Mouse (Mus musculus) limb, embryonic 15.5 days (tissue): ENCODE data around the gene Kank3. TPM values are rescaled to one million over a fixed set of nuclear protein-coding genes. Genes with fewer than 3 reads are reported as not detected.

Source experiments
- ATAC-seq: fragments of 200-750 bp; cut with Nextera tagmentation; 2 replicates; pipeline ENCODE4 v1.8.0; 2017; ENCODE audit warnings: low read depth, moderate TSS enrichment; ENCODE audit not compliant: insufficient number of reproducible peaks, low FRiP score, low TSS enrichment
- H3K27ac ChIP-seq: fragments of 300-500 bp; sonication (generic); 2 replicates; pipeline ENCODE4 v1.5.1; 2015; ENCODE audit warnings: moderate library complexity, mild to moderate bottlenecking, inconsistent platforms
- H3K27me3 ChIP-seq: fragments of 300-500 bp; sonication (generic); 2 replicates; pipeline ENCODE4 v1.6.1; 2015; ENCODE audit warnings: inconsistent platforms
- H3K36me3 ChIP-seq: fragments of 300-500 bp; sonication (generic); 2 replicates; pipeline ENCODE4 v1.6.1; 2015; ENCODE audit warnings: inconsistent platforms
- H3K4me1 ChIP-seq: fragments of 300-500 bp; sonication (generic); 2 replicates; pipeline ENCODE4 v1.6.1; 2015; ENCODE audit warnings: inconsistent platforms
- H3K4me2 ChIP-seq: fragments of 300-500 bp; sonication (generic); 2 replicates; pipeline ENCODE4 v1.6.1; 2015; ENCODE audit warnings: mild to moderate bottlenecking, inconsistent platforms
- H3K4me3 ChIP-seq: fragments of 300-500 bp; sonication (generic); 2 replicates; pipeline ENCODE4 v1.5.1; 2015; ENCODE audit warnings: mild to moderate bottlenecking, inconsistent platforms
- H3K9ac ChIP-seq: fragments of 300-500 bp; sonication (generic); 2 replicates; pipeline ENCODE4 v1.6.1; 2015; ENCODE audit warnings: inconsistent platforms
- H3K9me3 ChIP-seq: fragments of 300-500 bp; sonication (generic); 2 replicates; pipeline ENCODE4 v1.6.1; 2016; ENCODE audit warnings: inconsistent platforms
- WGBS: fragments of 180-500 bp; shearing (Covaris S2); methylation state at CpG from one replicate; pipeline ENCODE4 v1.1.7; 2015; 5-methylcytosine and 5-hydroxymethylcytosine counted together
- polyA plus RNA-seq: library from polyadenylated mRNA; unstranded; fragments of >200 nt; fragmentation: Nextera tagmentation; extraction: Ambion mirVana; gene quantifications from 2 replicates; pipeline ENCODE4 v1.2.1, GENCODE M21; 2015

Kank3 gene
- 29.4 and 32.3 TPM in 2 replicates for polyA plus RNA-seq

DNA sequence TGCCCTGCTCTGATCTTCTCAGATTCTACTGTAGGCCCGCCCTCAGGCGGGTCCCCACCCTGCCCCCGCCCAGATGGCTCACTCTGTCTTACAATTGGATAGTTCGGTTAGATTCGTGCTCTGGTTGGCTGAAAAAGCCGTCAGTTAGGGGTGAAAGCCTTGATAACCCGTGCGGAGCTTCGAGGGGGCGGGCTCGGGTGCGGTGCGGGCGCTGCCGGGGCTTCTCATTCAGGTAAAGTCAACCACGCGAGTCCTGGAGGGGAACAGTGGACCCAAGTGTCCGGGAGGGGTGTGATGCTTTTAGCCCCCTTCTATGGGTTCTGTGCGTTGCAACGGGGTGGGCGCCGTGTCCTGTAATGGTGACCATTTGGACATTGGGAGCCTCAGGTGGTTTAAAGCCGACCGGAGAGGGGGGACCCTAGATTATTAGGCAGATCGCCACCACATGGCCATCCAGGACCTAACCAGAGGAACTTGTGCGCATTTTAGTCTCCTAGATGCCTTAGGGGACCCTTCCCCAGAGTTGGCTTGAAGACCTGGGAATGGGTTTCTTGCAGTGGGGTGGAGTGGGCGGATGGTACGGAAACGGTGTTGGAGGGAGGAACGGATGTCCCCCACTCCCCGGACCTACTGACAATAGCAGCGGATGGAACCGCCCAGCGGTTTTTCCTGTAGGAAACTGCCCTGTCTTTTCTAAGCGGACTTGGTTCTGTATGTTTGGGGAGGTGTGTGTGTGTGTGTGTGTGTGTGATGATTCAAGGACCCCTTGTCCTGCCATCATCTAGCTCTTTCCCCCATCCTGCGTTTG lies at the start of gene Kank3:
Gene Kank3 (plus strand): TSS at position 186 of the 808 bp plus-strand sequence.
- no peaks in the 10 kb centered on the region for H3K9me3 ChIP-seq
- peak within 1 kb of the TSS; percentile 90 for H3K4me2 ChIP-seq
- WGBS = under 1% methylated on average over 36 of the region's 36 CpGs
- peaks cover 5% of the 10 kb centered on the region; the same call in 1 of the 2 replicates for H3K27me3 ChIP-seq
- peak within 1 kb of the TSS; percentile 51 for H3K4me3 ChIP-seq
- peak within 1 kb of the TSS; percentile 44; the same call in 1 of the 2 replicates for H3K27ac ChIP-seq
- H3K36me3 ChIP-seq = no peaks in the 10 kb centered on the region
- peak; percentile 95 for ATAC-seq
- peak within 1 kb of the TSS; percentile 37 for H3K9ac ChIP-seq
- H3K4me1 ChIP-seq = peaks cover 9% of the 10 kb centered on the region

DNA sequence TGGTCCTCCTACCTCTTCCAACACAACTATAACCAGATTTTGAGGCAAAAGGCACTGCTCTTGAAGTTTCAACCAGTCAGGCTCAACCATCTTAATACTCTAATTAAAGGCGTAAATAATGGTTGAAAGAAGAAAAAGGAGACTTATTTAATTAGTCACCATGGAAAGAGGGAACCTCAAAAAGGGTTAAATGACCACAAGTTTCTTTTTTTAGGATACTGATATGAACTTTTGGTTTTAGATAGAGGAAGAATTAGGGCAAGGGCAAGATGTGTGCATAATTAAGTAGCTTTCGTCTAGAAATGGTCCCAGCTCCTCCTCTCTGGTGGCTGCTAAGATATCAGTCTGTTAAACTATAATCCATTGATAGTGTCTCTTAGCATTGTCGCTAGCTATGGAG lies 43.9 kb upstream of the Kank3 start:
- H3K9ac ChIP-seq = no peak overlapping the region
- H3K27me3 ChIP-seq = no peaks in the 10 kb centered on the region
- no peak overlapping the region for H3K27ac ChIP-seq
- H3K9me3 ChIP-seq = no peaks in the 10 kb centered on the region
- WGBS = 83% methylated on average over 3 of the region's 3 CpGs
- ATAC-seq = no peak
- no peaks in the 10 kb centered on the region for H3K4me1 ChIP-seq
- no peak overlapping the region for H3K4me3 ChIP-seq
- H3K4me2 ChIP-seq = no peak overlapping the region
- no peaks in the 10 kb centered on the region for H3K36me3 ChIP-seq

DNA sequence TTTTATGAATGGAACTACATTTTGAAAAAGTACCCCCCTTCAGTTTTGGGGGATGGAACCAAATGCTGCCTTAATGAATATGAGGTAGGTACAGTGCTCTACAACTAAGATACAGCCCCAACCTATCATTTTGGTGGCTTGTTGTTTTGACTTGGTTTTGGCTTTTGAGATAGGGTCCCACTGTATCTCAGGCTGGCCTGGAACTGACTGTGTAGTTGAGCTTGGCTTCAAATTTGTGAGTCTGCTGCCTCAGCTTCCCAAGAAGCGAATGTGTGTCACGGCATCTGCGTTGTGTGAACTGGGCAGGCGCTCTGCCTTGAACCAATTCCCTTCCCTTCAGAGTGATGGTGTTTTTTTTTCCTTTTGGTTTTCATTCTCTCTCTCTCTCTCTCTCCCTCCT lies 38.7 kb upstream of the Kank3 start:
- H3K36me3 ChIP-seq = peaks cover 22% of the 10 kb centered on the region
- no peak for ATAC-seq
- no peaks in the 10 kb centered on the region for H3K27me3 ChIP-seq
- WGBS = 88% methylated on average over 4 of the region's 4 CpGs
- no peaks in the 10 kb centered on the region for H3K4me1 ChIP-seq
- H3K9me3 ChIP-seq = no peaks in the 10 kb centered on the region
- no peak overlapping the region for H3K27ac ChIP-seq
- H3K4me3 ChIP-seq = no peak overlapping the region
- no peak overlapping the region for H3K9ac ChIP-seq
- no peak overlapping the region for H3K4me2 ChIP-seq

DNA sequence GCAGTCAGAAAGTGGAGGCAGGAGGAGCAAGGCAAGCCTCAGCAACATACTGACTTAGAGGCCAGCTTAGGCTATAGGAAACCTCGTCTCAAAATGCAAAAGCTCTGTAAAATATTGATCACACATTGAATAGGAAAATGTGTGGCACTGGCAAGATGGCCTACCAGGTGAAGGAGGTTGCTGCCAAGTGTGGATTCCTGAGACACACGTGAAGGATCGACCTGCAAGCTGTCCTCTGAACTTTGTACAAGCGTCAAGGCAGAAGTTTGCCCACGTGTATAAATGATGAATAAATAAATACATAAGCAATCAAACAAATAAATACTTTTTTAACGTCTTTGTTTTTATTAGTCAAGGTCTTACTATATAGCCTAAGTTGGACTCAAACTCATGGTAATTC lies 36.9 kb upstream of the Kank3 start:
- Histone ChIP-seq H3K27me3 (no peaks in the 10 kb centered on the region), H3K36me3 (peaks cover 33% of the 10 kb centered on the region), H3K4me3 (no peak overlapping the region), H3K4me1 (peaks cover 4% of the 10 kb centered on the region), H3K27ac (no peak overlapping the region), H3K9ac (no peak overlapping the region), H3K4me2 (no peak overlapping the region), H3K9me3 (no peaks in the 10 kb centered on the region)
- no peak for ATAC-seq
- 78% methylated on average over 6 of the region's 6 CpGs for WGBS

DNA sequence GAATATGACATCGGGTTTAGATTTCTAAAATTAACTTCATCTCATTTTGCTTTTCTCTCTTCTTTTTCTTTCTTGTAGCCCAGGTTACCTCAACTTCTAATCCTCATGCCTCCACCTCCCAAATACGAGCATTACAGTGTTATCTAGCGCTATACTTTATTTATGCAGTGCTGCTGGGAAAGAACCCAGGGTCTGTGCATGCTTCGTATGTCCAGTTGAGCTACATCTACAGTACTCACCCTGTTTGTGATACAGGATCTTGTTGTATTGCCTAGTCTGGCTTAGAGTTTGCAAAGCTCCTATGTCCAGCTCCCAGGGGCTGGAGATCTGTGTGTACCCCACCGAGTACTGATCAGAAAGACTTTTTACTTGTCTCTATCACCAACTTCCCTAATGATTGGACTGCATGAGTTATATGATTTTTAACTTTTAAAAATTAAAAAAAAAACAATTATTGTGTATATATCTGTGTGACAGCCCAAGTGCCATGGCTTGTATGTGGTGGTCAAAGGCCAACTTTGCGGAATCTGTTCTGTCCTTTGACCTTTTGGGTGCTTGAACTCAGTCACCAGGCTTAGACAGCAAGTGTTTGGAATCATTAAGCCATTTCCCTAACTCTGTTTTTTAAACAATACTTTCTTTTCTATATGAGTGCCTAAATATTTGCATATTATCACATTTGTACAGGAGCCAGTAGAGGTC lies 36.3 kb upstream of the Kank3 start:
- 87% methylated on average over 6 of the region's 6 CpGs for WGBS
- ATAC-seq = no peak
- Histone ChIP-seq H3K9me3 (no peaks in the 10 kb centered on the region), H3K4me1 (peaks cover 10% of the 10 kb centered on the region), H3K4me3 (no peak overlapping the region), H3K9ac (no peak overlapping the region), H3K36me3 (peaks cover 33% of the 10 kb centered on the region), H3K4me2 (no peak overlapping the region), H3K27me3 (no peaks in the 10 kb centered on the region), H3K27ac (no peak overlapping the region)

DNA sequence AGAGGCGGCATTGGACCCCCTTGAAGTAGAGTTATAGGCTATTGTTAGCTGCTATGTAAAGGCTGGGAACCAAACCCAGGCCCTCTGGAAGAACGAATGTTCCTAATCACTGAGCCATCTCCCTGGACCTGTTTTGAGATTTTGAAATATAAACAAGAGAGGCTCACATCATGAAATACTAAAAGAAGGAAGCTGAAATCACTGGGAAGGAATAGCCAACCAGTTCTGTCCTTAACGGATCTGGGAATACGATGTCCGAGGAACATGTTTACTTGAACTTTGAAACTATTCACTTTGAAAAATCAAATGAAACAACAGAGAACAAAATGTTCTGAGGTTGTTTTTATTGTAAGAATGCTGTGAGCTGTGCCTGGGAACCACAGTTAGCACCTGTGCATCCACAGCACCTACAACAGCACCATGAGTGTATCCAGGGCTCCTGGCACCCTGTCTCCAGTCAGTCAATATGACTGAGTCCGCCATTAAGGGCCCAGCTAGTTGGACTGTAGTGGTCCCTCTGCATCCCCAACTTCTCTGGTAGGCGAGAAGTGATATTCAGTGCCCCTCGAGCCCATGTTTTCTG lies 35.7 kb upstream of the Kank3 start:
- 93% methylated on average over 8 of the region's 8 CpGs for WGBS
- H3K36me3 ChIP-seq = peaks cover 33% of the 10 kb centered on the region
- no peak overlapping the region for H3K9ac ChIP-seq
- H3K4me3 ChIP-seq = no peak overlapping the region
- H3K27me3 ChIP-seq = no peaks in the 10 kb centered on the region
- no peak overlapping the region for H3K27ac ChIP-seq
- no peak for ATAC-seq
- H3K4me1 ChIP-seq = peaks cover 17% of the 10 kb centered on the region
- H3K4me2 ChIP-seq = no peak overlapping the region
- H3K9me3 ChIP-seq = no peaks in the 10 kb centered on the region

DNA sequence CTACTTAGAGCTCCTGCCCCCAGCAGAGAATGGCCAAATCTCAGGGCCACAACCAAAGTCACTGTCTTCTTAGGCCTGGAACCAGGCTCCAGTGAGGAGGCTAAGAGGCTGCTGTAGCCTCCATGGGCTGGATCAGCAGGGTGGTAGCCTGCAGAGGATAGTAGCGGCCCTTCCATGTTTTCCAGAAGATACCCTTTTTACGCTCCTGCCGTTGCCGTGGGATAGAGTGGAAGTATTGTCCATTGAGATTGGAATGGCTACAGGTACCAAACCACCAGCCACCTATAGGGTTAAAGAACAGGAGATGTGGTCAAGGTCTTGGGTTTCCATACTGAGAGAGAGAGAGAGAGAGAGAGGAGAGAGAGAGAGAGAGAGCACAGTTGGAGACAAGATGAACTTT lies 35.0 kb upstream of the Kank3 start:
- 95% methylated on average over 4 of the region's 4 CpGs for WGBS
- H3K27me3 ChIP-seq = no peaks in the 10 kb centered on the region
- no peak overlapping the region for H3K9ac ChIP-seq
- H3K27ac ChIP-seq = no peak overlapping the region
- ATAC-seq = no peak
- no peaks in the 10 kb centered on the region for H3K9me3 ChIP-seq
- no peak overlapping the region for H3K4me3 ChIP-seq
- H3K4me1 ChIP-seq = peaks cover 23% of the 10 kb centered on the region
- no peak overlapping the region for H3K4me2 ChIP-seq
- H3K36me3 ChIP-seq = peaks cover 33% of the 10 kb centered on the region

DNA sequence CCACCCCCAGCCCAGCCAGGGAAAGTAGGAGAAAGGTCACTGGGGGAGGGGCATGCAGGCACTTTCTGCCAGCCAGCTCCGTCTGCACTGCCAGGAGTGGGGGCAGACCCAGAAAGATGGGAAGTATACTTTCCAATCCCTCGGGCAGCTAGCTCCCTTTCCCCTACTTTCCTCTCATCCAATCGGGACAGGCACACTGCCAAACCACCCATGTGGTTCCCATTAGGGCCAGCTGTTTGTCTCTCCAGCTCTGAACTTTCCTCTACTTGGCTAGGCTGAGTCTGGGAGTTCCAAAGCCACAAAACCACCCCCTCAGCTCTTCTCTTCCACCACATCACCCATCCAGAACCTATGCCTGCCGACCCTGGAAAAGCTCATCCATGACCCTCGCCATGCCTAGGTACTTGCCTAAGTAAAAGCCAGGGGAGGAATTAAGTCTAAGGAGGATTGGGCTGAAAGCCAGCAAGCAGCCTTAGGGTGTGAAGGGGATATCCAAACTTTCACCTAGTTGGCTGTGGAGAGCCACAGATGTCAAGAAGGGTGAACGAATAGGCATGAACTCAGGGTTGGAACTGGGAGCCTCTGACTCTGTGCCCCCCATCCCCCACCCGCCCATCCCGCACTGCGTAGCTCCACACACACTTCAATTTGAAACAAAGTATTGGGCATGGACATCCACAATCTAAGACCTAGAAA lies 30.9 kb upstream of the Kank3 start:
- peaks cover 30% of the 10 kb centered on the region for H3K36me3 ChIP-seq
- H3K9ac ChIP-seq = no peak overlapping the region
- 14% methylated on average over 9 of the region's 9 CpGs for WGBS
- H3K27me3 ChIP-seq = no peaks in the 10 kb centered on the region
- no peaks in the 10 kb centered on the region for H3K9me3 ChIP-seq
- H3K4me2 ChIP-seq = peak overlapping the region; percentile 79
- H3K4me1 ChIP-seq = peaks cover 54% of the 10 kb centered on the region
- peak; percentile 89 for ATAC-seq
- peak overlapping the region; percentile 52 for H3K4me3 ChIP-seq
- peak overlapping the region; percentile 92 for H3K27ac ChIP-seq

DNA sequence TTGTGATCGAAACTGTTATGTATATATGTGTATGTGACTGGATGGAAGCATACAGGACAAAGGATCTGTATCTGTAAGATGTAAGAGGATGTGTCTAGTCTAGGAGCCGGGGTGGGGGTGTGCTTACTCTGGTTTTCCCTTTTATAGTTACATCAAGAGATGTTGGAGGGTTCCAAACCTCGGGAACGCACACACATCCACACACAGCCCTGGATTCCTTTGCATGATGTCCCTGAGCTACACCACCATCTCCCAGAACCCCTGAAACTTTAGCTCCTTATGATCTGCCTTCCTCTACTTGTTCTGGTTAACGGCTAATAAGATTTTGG lies 30.4 kb upstream of the Kank3 start:
- H3K27me3 ChIP-seq = no peaks in the 10 kb centered on the region
- H3K4me3 ChIP-seq = peak overlapping the region; percentile 52
- no peaks in the 10 kb centered on the region for H3K9me3 ChIP-seq
- ATAC-seq = no peak
- H3K4me2 ChIP-seq = peak overlapping the region; percentile 79
- no peak overlapping the region for H3K9ac ChIP-seq
- peaks cover 54% of the 10 kb centered on the region for H3K4me1 ChIP-seq
- H3K27ac ChIP-seq = peak overlapping the region; percentile 92
- peaks cover 27% of the 10 kb centered on the region for H3K36me3 ChIP-seq
- WGBS = 53% methylated on average over 5 of the region's 5 CpGs

DNA sequence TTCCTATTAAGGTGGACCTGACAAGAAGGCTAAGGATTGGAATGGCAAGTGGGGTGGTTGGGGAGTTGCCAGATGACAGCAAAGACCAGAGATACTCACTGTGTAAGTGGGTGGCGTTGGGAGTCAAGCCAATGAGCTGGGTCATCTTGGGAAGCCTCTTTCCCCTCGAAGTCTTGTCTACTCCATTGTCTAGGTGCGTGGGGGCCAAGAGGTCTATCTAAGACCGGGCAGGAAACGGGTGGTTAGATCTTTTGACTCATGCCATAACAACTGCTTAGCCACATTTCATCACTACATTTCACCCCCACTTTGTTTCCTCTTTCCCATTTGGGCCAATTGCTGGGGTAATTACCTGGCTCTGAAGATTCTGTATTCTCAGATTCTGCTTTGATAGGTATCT lies 29.9 kb upstream of the Kank3 start:
- peak overlapping the region; percentile 29; the same call in 1 of the 2 replicates for H3K9ac ChIP-seq
- H3K27me3 ChIP-seq = no peaks in the 10 kb centered on the region
- WGBS = 74% methylated on average over 5 of the region's 5 CpGs
- peak overlapping the region; percentile 79 for H3K4me2 ChIP-seq
- H3K36me3 ChIP-seq = peaks cover 23% of the 10 kb centered on the region
- no peak for ATAC-seq
- peaks cover 54% of the 10 kb centered on the region for H3K4me1 ChIP-seq
- peak overlapping the region; percentile 52 for H3K4me3 ChIP-seq
- H3K27ac ChIP-seq = peak overlapping the region; percentile 92
- H3K9me3 ChIP-seq = no peaks in the 10 kb centered on the region

DNA sequence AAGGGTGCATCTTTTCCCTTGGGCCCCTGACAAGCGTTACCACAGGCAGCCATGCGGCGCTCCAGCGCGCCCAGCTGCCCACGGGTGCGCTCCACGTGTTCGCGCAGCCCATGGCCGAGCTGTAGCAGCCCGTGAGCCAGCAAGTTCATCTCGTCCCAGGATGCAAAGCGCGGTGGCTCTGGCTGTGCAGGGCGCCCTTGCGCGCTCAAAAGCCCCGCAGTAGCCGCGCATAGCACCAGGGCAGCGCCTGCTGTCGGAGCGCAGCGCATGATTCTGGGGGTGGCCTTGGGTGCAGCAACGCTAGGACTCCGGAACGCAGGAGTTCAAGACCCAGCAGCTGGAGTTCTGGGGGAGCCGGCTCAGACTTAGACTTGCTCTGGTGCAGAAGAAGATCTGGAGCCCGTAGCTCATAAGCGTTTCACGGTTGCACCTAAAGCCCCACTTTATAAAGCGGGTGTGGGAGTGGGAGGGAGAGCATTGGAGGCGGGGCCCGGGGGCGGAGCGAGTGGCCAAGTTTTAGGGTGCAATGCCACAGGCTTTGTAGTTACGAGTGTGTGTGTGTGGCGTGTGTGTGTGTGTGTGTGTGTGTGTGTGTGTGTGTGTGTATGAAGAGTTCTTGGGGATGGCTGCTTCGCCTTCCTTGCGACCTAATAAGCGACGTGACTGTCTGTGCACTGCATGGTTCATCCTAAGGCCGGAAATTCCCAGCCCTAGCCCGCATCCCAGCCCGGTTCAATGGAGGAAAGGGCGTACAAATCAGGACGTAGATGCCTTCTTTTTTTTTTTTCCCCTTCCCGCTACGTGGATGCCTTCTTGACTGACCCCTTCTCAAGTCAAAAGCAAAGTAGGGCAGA lies 29.0 kb upstream of the Kank3 start, which contains the start of gene Angptl4:
Gene Angptl4 (minus strand): TSS at position 707 of the 854 bp plus-strand sequence.
- Histone ChIP-seq H3K36me3 (peaks cover 14% of the 10 kb centered on the region), H3K9me3 (no peaks in the 10 kb centered on the region), H3K9ac (peak within 1 kb of the TSS; percentile 29; the same call in 1 of the 2 replicates), H3K4me1 (peaks cover 54% of the 10 kb centered on the region), H3K4me2 (peak within 1 kb of the TSS; percentile 79), H3K4me3 (peak within 1 kb of the TSS; percentile 52), H3K27ac (peak within 1 kb of the TSS; percentile 92), H3K27me3 (no peaks in the 10 kb centered on the region)
- WGBS = 1% methylated on average over 50 of the region's 50 CpGs
- peak; percentile 49 for ATAC-seq
